Mouse (Mus musculus) spleen, adult 18-20 months (tissue): ENCODE data around the gene Nek5.

ENCODE experiments used
- DNase-seq, 2 experiments: peaks; one replicate each; pipeline ENCODE4 v3.0.0; 2022; ENCODE audit warnings: mixed read lengths in 2 of 2

Gene Nek5

GRCm38 (mm10) chr8:22079313-22080007, 45.4 kb downstream of the Nek5 start:
- DNase-seq: no peak

- no peak for DNase-seq
Observed at GRCm38 (mm10) chr8:22061126-22061525, 63.7 kb downstream of the Nek5 start.

DNA sequence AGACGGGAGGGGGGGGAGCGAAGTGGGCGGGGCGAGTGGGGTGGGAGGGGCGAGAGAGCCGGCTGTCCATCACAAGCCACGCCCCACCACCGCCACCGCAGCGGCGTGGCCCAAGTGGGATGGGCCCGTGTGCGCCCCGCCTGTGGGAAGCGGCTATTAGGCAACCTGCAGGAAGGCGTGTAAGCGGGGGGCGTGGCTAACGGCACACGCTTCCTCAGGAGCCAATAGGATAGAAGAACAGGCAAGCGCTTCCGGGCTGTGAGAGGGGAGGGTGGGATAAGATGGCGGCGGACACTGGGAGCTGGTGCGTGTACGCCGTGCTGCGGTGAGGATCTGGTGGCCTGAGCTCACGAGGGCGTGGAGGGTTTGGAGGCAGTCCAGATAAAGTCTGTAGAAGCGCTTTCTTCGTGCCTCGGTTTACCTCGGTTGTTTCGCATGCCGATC, 64.4 kb downstream of the Nek5 start, which contains the start of gene Alg11:
TSS of gene Alg11 (plus strand) at position 276 of the 444 bp plus-strand sequence.
- peak; percentile 91 to 92 for DNase-seq

DNA sequence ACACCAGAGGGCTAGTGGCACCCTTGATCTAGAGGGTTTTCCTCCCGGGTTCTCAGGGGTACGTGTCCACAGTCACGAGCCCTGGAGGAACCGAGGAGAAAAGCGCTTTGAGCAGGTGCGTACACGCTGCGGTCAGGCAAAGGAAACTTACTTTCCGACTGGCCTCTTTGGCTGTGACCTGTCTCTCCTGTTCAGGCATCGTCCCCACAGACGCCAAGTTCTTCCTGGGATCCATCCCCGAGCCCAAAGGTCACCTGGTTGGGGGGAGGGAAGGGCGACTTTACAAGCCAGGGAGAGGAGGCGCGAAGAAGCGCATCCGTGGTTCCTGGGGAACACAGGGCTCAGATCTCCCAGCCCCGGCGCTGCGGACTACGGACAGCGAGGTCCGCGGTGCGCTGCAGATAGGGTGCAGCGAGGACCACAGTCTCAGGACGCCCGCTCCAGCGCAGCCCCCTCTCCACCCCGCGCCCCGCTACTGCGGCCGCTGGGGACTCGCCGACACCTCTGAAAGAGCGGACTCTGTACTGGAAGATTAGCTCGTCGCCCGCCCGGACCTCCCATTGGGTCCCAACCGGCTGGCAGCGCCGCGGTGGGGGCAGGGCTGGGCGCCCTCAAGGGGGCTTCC, 64.9 kb downstream of the Nek5 start, which contains the start of gene Atp7b:
TSS of gene Atp7b (minus strand) at position 485 of the 625 bp plus-strand sequence.
- no peak for DNase-seq

DNA sequence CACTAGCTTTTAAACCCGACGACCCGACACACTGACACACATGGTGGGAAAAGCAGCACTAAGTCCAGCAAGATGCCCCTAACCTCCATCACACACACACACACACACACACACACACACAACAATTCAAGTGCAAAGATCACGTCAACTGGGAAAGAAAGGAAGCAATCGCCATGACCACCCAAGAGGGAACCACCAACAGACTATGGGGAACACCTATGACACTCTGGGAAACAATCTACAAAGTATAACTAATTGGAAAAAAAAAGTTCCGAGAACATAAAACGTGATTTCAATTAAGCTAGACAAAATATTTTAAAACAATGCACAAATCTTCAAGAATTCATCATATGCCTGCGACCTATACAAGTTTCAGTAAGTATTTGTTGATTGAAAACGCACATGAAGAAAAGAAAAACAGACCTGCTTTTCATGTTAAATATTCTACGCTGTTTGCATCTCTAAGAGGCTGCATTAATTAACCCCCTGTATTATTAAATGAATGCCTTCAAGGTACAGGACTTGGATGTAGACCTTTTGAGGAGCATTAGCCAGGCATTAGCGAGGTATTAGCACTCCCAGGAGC, 65.6 kb downstream of the Nek5 start:
- no peak for DNase-seq

GRCm38 (mm10) chr8:22058368-22058767, 66.5 kb downstream of the Nek5 start:
- DNase-seq: no peak

DNA sequence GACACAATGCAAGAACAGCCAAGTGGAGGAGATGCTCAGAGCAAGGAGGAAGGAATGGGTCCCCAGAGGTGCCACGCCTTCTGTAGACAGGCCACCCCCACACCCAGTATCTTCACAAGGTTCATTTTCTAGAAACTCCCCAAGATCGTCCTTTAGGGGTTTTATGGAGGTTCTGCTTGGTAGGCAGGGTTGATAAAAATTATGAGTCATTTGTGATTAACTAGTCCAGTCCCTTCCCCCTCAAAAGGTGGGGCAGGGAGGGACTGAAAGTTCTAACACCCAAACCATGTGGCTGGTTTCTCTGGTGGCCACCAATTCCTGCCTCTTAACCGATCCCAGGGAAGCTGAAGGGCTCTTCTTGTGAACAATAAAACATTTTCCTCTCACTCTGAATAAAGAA, 68.0 kb downstream of the Nek5 start:
- no peak for DNase-seq

DNA sequence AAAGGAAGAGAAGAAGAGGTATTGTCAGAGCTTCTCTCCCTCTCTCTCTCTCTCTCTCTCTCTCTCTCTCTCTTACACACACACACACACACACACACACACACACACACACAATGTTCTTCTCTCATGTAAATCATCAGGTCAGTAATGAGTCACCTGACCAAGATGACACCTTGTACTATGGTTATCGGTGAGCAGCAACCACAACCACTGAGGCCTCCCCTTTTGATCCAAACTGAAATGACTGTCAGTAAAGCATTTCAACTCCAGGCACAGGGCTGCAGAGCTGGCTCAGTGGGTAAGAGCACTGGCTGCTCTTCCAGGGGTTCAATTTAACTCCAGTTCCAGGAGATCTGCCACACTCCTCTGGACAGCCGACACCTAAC, 69.4 kb downstream of the Nek5 start:
- no peak for DNase-seq

GRCm38 (mm10) chr8:22054674-22055491, 70.0 kb downstream of the Nek5 start:
- DNase-seq: no peak

- DNase-seq: peak in 1 of 2 experiments; percentile 45
Observed at GRCm38 (mm10) chr8:22047699-22048464, 77.0 kb downstream of the Nek5 start.

GRCm38 (mm10) chr8:22043706-22044105, 81.1 kb downstream of the Nek5 start:
- DNase-seq: no peak

GRCm38 (mm10) chr8:22042515-22042914, 82.3 kb downstream of the Nek5 start:
- DNase-seq: no peak

DNA sequence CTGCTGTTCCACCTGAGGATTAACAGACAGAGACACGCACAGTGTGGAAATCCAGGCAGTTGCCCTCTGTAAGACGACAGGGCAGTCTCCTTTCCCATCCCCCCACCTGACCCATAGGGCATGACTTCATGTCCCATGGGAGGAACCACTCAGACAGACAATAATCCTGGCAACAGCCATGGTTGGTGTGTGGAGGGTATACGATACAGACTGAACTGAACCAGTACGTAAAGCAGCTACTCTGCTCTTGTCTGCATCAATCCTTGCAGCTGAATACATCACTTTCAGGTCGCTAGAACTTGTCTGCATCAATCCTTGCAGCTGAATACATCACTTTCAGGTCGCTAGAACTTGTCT, 84.7 kb downstream of the Nek5 start:
- no peak for DNase-seq

DNA sequence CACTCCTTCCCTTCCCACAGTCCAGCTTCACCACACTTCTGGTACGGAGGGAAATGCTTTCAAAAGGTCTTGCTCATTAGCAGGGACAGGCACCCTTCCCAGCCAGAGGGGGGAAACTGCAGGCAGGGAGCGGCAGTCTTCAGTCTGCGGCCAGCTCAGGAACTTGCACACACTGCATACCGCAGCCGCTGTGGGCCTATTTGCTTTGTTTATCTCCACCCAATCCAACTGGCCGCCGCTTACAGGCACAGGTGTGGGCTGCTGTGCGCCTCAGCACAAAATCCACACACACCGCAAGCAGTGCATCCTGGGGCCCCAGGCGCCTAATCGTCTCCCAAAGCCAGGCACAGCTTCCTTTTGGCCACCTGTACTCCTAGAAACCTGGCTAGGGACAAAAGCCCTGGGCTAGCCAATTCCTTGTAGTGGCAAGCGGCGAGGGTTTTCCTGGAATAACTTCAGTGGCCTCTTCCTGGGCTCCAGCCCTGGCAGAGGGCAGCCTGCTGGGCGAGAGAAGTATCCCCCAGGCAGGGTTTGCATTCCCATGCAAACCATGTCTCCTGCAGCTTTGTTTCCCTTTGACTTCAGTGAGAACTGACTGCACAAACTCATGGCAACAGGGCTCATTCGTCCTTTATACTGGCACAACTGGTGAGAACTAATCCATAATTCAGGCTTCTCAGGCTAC, 85.2 kb downstream of the Nek5 start:
- no peak for DNase-seq

DNA sequence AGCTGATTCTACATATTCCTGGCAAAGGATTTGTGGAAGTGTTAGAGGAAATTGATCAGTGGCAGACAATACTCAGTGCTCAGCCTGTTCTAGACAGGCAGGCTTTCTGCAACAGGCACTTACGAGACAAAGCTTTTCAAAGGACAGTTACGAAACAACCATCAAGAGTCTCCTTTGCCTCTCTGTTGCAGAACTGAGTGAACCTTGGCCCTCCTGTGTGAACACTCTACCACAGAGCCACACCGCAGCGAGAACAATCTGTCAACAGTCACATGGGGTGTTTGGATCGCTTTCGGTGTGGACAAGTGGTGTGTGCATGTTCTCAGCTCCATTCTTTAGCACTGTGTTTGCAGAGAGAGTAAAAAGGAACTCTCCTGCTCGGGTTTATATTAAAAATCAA, 87.8 kb downstream of the Nek5 start:
- no peak for DNase-seq

DNA sequence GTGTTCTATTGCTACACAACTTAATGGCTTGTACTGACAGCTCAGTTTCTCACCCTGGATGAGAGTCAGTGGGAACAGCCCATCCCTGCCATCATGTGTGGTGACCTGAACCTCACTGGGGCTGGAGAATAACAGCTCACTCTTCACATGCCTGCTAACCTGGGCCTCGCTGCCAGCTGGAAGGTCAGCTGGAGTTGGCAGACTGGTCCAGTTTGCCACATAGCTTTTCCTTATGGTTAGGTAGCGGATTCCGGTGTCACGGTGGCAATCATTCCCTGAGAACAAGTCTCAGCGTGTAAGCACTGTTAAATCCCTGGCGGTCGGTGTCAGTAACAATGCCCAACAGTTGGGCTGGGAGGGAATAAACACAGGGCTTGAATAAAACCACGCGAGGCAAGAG, 88.7 kb downstream of the Nek5 start:
- no peak for DNase-seq

- no peak for DNase-seq
Observed at GRCm38 (mm10) chr8:22030990-22031389, 93.9 kb downstream of the Nek5 start.

GRCm38 (mm10) chr8:22028973-22029372, 95.9 kb downstream of the Nek5 start:
- no peak for DNase-seq

DNA sequence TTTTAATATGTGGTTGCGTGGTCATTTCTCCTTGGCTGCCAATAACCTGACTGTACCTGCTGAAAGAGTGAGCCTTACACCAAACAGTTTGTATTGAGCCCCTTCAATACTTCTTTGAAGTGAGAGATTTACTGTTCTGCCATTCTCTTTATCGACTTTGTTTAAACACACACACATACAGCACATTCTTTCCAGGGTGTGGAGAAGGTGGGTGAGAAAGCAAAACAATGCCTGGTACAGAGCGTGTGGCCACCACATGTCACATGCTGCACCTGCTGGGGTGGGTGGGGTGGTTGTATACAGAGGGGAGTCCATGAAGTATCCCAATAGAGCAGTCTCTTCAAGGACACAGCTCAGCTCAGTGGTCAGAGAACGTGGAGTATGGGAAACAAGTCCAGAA, 99.6 kb downstream of the Nek5 start:
- no peak for DNase-seq
